Mouse (Mus musculus): ENCODE data around the gene Zfp940.

Zfp940 gene

GRCm38 (mm10) chr7:29818619-29819254 is 34.7 kb downstream of the Zfp940 start:
- no peak; the same call in 1 of the 2 replicates for TF ChIP-seq GATA4 (IDR thresholded peaks at IDR 0.05; ENCODE audit: insufficient replicate concordance, low read length)

- peak; percentile 50; the same call in 1 of the 2 replicates for TF ChIP-seq GATA4 (IDR thresholded peaks at IDR 0.05; ENCODE audit: insufficient replicate concordance, low read length)
These were observed 37.5 kb downstream of the Zfp940 start, which contains the start of gene Zfp790 for GRCm38 (mm10) chr7:29815910-29816429. TSS of gene Zfp790 (plus strand) at chr7:29816114.

- no peak for TF ChIP-seq GATA4 (IDR thresholded peaks at IDR 0.05; ENCODE audit: insufficient replicate concordance, low read length)
These were observed 38.2 kb downstream of the Zfp940 start for GRCm38 (mm10) chr7:29815061-29815784.

- TF ChIP-seq GATA4 (IDR thresholded peaks at IDR 0.05; ENCODE audit: insufficient replicate concordance, low read length): no peak
These were observed 39.1 kb downstream of the Zfp940 start for GRCm38 (mm10) chr7:29814381-29814780.

GRCm38 (mm10) chr7:29812244-29812643 is 41.2 kb downstream of the Zfp940 start:
- no peak for TF ChIP-seq GATA4 (IDR thresholded peaks at IDR 0.05; ENCODE audit: insufficient replicate concordance, low read length)

GRCm38 (mm10) chr7:29807046-29807445 is 46.4 kb downstream of the Zfp940 start:
- no peak for TF ChIP-seq GATA4 (IDR thresholded peaks at IDR 0.05; ENCODE audit: insufficient replicate concordance, low read length)

GRCm38 (mm10) chr7:29792906-29793305 is 60.6 kb downstream of the Zfp940 start:
- no peak for TF ChIP-seq GATA4 (IDR thresholded peaks at IDR 0.05; ENCODE audit: insufficient replicate concordance, low read length)

GRCm38 (mm10) chr7:29785888-29786287 is 67.6 kb downstream of the Zfp940 start:
- TF ChIP-seq GATA4 (IDR thresholded peaks at IDR 0.05; ENCODE audit: insufficient replicate concordance, low read length): no peak

- TF ChIP-seq GATA4 (IDR thresholded peaks at IDR 0.05; ENCODE audit: insufficient replicate concordance, low read length): no peak
These were observed 68.4 kb downstream of the Zfp940 start for GRCm38 (mm10) chr7:29785023-29785422.

GRCm38 (mm10) chr7:29783871-29784551 is 69.5 kb downstream of the Zfp940 start, which contains the start of gene Zfp30:
TSS of gene Zfp30 (plus strand) at chr7:29783998.
- no peak for TF ChIP-seq GATA4 (IDR thresholded peaks at IDR 0.05; ENCODE audit: insufficient replicate concordance, low read length)
